Mouse (Mus musculus) erythroblast, embryonic 14.5 days (primary cell): Measurements from ENCODE around the gene Glg1.

Experiments
- GATA1 ChIP-seq: IDR thresholded peaks from 2 replicates; pipeline ENCODE4 v1.6.1; 2012; ENCODE audit warnings: low read length, inconsistent platforms, mixed read lengths
- TAL1 ChIP-seq: IDR thresholded peaks from 3 replicates; pipeline ENCODE4 v1.6.1; 2012; ENCODE audit warnings: low read length, inconsistent platforms, mixed read lengths

DNA sequence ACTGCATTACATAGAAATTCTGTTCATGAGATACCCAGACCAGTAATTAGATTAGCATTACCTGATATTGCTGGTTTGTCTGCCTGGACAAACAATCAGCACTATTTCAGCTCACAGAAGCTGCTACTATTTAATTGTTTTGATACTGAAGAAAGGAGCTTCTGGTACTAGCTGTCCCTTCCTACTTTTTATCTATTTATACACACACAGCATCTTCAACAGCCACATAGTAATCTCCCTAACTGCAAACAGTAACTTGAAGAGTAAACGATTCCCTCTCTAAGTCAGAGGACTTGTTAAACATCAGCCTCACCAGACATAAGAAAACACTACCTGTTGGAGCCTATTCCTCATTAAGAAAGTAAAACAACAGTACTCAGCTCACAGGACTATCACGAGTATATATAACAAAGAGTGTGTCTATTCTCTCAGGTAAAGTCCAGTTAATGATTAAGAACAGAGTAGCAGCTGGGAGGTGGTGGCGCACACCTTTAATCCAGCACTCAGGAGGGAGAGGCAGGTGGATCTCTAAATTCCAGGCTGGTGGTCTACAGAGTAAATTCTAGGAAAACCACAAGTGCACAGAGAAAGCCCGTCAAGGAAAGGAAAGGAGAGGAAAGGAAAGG is 6.4 kb downstream of the Glg1 start:
- TF ChIP-seq TAL1 = no peak
- TF ChIP-seq GATA1 = no peak
